Mouse (Mus musculus) ovary, postnatal 14 days (tissue): ENCODE results near the gene Gm10639.
"Not testable (repeated sequence)": the region's sequence is repeated elsewhere in the genome, so short reads cannot be mapped to it uniquely, and the experiment has no call there.

Experiments used
- DNase-seq: peaks from one replicate; pipeline ENCODE4 v3.0.0; 2022; ENCODE audit warnings: low spot score

Gene Gm10639

GRCm38 (mm10) chr9:78348206-78349004 lies 58.7 kb downstream of the Gm10639 start:
- DNase-seq: not testable (repeated sequence)

GRCm38 (mm10) chr9:78349141-78349540 lies 59.4 kb downstream of the Gm10639 start:
- DNase-seq: not testable (repeated sequence)

GRCm38 (mm10) chr9:78350007-78350406 lies 60.3 kb downstream of the Gm10639 start:
- DNase-seq: not testable (repeated sequence)

- DNase-seq: no peak
Observed at GRCm38 (mm10) chr9:78351504-78352220, 61.9 kb downstream of the Gm10639 start.
